Mouse (Mus musculus): ENCODE measurements around the gene Dusp5.

Gene Dusp5

DNA sequence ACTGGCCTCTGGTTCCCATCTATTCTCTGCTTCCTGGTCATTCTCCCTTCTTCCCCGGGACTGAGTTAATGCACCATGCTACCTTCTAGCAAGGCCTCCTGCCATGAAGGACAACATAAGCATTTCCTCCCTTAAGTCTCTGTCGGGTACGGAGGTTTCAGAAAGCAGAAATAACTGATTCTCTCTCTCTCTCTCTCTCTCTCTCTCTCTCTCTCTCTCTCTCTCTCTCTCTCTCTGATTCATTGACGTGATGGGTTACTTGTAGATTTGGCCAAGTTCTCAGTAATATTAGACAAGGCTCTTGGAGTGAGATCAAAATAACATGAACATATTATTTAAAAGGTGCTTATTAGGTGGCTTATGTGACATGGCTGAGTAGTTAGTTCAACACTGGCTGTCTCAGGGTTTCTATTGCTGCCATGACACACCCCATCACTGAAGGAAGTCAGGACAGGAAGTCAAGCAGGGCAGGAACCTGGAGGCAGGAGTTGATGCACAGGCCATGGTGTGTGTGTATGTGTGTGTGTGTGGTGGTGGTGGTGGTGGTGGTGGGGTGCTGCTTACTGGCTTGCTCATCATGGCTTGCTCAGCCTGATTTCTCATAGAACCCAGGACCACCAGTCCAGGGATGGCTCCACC lies 16.1 kb downstream of the Dusp5 start:
- DNase-seq (ENCODE audit: low read depth) = peak; percentile 75

DNA sequence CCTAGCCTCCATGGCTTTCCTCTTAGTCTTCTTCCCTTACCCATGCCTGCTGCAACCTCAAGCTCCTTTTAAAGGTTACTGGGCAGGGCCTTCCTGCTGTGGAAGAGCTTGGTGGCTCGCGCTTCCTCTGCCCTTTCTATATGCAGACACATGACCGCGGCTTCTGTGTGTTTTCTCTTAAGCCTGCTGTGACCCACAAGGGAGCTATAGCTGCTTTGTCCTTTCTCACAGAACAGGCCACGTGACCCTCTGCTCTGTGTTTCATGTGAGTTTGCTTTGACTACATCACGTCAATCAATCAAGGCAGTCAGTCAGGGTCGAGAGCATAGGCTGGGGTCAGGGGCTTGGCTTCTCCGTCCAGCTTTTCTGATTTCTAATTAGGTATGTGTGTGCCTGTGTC lies 18.7 kb downstream of the Dusp5 start:
- DNase-seq (ENCODE audit: low read depth) = peak; percentile 62

DNA sequence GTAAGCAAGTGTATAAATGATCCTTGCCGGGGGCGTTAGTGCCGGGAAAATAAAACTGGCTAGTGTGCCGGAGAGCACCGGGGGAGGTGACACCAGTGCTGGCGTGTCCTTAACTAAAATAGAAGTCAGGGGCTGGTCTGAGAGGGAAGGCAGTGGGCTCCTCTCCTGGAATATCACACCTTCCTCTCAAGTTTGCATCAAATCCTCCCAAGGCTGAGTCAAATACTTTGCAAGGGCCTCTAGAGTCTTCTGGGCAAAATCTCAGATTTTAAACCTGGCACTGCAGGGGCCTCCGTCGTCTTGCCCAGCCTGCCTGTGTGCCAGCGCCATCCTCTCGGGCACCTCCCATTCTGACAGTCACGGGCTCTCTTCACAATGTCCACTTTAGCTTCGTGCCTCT lies 22.1 kb downstream of the Dusp5 start:
- DNase-seq (ENCODE audit: low read depth) = no peak

DNA sequence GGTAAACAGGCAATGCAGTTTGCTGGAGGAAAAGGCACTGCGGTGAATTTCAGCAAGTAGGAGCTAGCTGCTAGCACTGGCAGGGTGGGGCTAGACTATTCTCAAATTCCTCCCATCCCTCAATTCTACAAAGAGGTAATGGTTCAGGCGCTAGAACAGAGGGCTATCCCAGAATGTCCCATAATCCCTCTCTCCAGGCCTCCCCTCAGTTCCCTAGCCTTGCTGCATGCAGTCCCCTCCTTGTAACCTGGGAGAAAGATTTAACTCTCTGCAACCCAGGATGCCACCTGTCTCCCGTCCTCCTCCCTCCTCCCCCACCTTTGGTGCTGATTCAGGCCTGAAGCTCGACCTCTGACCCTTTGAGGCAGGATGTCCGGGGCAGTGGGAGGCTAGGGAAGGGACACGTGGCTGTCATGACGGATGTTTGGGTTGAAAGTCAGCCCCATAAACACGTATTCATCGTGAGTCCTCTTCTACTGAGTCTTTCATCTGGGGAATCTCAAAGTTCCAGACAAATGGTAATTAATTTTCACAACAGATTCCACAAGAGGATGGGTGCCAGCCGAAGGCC lies 23.4 kb downstream of the Dusp5 start:
- DNase-seq (ENCODE audit: low read depth) = no peak

DNA sequence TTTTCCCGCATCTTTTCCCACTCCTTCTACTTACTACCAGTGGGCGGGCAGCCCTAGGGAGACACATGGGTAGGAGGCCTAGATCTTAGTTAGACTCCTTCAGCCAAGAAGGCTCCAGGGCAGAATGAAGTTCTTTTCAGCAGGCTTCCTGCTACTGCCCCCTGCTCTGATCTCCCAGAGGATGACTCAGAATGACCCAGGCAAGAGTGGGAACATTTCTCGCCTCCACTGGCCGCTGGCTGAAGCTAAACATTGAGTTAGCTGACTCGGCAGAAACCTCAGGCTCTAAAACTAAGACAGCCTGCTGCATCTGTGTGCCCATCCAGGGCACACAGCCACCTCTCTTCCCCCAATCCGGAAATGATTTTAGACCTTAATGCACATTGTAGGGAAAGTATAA lies 23.9 kb downstream of the Dusp5 start:
- DNase-seq (ENCODE audit: low read depth) = no peak

DNA sequence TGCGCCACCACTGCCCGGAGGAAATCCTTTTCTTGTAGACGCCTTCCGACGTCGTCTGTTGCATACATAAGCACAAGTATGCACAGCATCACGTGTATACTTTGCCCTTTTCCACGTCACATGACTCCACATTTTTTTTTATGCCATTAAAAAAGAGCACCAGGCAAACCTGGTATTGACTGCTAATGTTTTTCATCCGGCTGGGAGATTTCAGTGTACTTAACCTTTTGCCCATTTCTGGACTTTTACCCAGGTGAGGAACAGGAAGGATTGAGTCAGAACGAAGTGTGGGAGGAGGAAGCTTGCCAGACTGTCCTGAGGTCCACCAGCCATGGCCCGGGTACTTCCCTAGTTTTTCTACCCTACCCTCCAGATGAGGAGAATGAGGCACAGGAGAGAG lies 25.5 kb downstream of the Dusp5 start:
- no peak for DNase-seq (ENCODE audit: low read depth)

DNA sequence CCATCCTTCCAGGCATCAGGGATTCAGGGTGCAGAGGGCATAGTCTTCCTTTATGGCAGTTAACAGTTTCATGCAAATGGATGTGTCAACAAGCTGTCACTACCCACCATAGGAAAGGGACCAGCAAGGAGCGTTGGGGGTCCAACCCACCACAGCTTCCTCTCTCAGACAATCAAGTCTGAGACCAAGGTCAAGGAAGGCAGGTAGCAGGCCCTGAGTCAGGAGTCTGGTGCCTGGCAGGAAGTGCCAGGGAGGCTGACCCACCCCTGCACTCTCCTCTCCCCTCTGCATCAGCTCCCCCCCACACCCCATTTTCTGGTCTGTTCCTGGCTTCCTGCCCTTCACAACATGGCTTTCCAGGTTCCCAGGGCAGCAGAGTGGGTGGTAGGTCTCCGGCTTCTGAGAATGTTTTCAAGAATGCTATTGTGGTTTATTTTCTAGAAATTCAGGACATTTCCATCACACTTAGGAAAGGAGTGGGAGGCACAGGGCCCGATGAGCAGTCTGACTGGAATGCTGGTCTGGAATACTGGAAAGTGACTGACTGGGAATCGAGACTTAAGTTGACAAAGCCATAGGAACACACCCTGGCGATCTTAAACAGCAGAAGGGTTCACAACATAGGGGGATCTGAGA lies 26.2 kb downstream of the Dusp5 start:
- no peak for DNase-seq (ENCODE audit: low read depth)

DNA sequence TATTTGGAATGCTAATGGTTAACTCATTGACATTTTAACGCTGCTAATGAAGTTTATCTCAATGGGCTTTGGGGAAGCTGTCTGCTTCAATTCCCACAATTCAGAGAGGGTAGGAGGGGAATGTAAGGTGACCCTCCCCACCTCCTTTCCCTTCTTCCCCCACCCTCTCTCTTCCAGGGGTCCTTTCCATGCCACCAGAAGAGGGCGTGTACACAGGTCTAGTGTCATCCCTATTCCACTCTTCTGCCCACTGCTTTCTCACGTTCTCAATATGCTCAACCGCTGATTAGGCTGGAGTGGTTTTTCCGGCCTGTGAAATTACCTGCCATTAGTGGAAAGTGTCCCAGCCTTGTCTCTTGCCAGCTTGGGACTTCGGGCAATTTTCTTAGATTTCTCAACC lies 27.9 kb downstream of the Dusp5 start:
- no peak for DNase-seq (ENCODE audit: low read depth)

DNA sequence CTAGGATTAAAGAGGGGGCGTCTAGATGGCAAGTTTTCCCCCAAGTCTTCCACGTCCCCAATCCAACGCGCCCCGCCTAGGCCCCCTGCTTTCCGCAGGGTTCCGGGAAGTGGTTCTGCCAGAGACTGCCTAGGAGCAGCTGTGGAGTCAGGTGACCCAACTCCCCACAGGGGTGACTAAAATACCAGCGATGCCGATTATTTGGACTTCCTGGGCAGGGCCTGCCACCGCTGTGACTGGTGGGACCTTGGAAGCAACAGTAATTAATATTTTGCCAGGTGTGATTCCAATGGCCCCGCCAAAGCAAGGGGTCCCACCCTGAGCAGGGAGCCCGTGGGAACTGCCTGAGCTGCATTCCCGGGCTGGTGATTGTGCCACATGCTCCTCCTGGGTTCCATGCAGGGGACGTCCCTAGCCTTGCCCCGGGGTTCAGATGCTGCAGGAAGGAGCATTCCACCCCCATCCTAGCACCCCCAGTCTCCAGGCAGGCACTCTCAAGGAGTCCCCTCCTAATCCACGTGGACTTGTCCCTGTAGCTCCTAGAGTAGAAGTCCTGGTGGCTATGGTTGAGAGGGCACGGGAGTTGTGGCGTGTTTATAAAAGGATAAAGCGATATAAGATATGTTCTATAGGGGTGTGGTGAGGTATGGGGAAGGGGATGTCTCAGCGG lies 28.5 kb downstream of the Dusp5 start:
- DNase-seq (ENCODE audit: low read depth) = peak; percentile 46

DNA sequence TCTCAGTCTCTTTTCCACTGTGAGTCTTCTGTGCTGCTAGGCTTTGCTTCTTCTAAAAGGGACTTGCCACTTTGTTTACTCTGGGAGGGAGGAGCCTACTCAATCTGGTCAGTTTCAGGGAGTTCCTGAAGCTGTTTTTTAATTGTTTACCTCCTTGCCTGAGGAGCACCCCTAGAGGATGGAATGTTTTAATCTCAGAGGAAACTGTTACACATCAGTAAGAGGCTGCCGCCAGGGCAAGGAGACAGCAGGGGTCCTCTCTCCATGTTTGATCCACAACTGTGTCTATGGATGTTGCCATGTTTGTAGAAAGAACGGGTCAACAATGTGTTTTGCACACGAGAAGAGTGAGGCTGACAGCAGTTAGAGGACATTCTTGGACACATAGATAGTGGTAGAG lies 31.5 kb downstream of the Dusp5 start:
- no peak for DNase-seq (ENCODE audit: low read depth)

DNA sequence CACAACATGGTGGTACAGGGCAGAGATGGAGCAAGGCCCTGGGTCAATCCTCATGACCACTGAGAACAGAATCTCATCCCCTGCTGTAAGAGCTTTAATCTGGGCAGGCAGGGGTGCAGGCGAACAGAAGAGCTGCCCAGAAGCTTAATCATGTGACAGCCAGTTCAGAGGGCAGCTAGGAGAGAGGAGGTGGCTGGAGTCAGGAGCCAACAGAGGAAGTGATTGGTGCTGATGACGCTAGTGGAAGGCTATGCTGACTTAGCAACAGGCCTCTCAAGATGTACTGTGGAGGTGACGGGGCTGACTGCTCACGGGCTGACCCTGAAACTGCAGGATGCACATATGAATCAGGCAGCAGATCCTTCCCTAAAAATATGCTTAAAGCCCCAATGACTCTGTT lies 35.3 kb downstream of the Dusp5 start:
- DNase-seq (ENCODE audit: low read depth) = no peak

DNA sequence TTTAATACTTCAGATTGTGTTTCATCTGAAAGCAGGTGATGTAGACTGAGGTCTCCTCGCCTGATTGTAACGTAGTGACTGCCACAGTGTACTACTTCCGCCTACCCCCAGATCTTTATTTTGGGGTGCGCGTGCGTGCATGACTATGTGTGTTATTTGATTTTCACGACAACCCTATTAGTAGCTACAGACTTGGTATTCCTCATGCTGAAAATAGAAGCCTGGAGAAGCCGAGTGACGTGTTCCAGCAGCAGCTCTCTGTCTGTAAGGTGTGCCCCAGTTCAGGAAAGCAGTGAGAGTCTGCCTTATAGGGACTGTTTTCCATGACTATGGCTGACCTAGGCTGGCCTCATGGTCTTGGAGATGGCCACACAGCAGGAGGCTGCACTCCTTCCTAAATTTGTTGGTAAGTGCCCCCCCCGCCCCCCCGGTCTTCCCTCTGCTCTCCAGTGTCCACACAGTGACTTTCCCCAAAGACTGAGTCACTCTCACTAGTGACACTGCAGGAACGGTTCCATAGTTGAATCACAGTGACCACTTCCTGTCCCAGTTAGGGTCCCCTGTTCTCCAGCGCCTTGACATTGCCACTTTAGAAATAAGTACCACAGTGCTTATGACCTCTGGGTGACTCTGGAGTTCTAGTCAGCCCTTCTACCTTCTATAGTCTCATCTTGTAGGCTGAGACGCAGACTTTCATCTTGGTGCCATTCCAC lies 36.8 kb downstream of the Dusp5 start:
- no peak for DNase-seq (ENCODE audit: low read depth)

DNA sequence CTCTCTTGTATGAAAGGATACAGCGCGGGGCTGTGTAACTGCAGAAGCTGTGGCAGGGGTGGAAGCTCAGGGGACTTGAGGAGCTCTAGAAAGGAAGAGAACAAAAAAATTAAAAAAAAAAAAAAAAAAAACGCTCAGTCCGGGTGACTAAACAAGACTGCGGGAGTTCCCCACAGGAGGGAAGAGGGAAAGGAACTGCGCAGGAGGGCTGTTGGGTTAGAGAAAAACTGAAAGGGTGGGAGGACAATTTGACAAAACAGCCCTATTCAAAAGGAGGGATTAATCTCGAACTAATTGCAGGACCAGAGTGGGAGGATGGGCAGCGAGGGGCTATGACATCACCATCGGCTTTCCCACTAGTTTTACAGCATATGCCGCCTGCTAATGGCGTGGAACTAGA lies 39.0 kb downstream of the Dusp5 start:
- DNase-seq (ENCODE audit: low read depth) = no peak

DNA sequence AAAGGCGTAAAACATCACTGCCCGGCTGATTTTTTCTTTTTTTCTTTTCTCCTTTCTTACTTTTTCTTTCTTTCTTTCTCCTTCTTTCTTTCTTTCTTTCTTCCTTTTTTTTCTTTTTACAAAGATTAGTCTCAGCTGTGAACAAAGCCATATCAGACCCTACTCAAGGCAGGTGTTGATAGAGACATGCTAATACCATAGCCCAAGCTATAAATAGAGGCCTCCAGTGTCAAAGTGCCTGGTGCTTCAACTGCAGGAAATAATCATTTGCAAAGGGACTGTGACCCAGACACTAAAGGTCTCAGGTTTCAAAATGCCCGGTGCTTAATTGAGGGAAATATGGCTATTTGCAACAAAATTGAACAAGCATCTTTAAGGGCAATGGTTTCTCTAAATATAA lies 39.6 kb downstream of the Dusp5 start:
- DNase-seq (ENCODE audit: low read depth) = no peak

DNA sequence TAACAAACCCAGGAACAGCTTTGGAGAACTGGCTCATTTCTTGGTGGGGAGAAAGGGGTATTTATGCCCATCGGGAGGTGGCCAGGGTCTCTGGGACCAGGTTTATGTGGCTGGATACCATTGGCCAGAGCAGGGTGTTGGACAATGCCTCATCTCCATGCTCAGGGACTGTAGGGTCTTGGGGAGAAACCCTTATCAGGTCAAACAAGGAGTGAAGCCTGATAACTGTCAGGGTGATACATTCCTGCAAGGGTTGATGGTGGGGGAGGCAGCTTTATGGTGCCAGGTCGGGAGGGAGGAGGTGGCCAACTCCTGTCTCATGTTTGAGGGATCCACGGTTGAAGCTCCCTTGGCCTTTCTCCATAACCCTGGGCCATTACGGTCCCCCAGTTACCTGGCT lies 42.1 kb downstream of the Dusp5 start:
- DNase-seq (ENCODE audit: low read depth) = no peak

DNA sequence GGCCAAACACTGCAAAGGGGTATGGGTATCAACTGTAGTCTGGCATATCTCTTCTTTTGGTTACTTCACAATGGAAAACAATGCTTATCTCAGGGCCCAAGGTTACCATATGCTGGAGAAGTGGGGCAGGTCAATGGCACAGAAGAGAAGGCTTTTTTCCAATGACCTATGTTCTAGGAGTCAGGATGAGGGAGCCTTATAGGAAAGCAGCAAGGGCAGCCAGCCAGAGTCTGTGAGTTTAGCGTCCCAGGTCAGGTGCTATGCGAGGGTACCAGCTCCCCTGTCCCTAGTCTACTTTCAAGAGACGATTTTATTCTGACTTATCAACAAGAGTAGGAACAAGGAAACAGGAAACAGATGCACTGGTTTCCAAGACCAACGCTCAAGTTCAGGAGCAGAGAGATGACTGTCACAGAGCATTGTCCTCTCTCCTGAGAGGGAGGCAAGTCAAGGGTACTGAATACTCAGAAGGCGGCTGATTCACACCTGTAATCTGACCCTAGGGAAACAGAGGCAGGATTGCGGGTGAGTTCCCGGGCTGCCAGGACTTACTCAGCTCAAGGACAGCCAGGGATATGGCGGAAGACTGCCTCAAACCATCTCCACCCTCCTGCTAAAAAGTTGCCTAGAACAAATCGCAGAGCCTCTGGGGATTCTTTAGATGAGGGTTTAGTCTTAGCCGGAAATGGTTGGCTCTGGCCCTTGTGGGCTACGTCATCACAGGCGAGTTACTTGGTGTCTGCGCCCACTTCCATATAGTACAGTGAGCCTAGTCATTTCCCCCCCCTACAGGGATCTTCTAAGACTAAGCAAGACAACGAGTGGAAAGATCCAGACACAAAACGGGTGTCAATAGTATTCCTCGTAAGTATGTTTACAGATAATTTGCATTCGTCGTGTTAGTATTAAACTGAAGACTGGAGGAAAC lies 42.9 kb downstream of the Dusp5 start:
- DNase-seq (ENCODE audit: low read depth) = peak; percentile 51

DNA sequence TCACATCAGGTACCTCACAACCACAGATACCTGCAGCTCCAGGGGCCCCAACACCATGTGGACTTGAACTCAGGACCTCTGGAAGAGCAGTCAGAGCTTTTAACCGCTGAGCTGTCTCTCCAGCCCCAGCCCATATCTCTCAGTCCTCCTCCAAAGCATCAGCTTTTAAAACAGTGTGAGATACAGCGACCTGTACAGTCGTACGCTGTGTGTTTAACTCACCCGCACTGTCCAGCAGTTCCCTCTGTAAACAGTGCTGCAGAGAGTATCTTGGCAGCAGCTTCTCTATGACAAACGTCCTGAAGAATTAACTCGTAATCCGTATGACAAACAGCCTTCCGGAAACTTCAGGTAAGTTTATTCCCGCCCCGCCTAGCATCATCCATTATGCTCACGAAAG lies 43.7 kb downstream of the Dusp5 start:
- DNase-seq (ENCODE audit: low read depth) = no peak

DNA sequence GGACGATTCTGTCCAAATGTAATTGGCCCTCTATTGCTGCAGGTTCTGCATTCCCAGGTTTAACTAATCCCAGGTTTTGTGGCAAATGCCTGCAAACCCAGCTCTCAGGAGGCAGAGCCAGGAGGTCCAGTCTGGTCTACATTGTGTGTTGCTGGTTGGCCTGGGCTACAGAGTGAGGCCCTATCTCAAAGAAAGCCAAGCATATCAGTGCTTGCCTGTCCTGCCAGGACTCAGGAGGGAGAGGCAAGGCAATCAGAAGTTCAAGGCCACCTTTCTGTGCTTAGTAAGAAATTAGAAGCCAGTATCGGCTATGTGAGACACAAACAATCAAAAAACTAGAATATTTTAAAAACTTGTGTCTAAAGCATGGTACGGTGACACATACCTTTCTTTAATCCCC lies 44.2 kb downstream of the Dusp5 start:
- DNase-seq (ENCODE audit: low read depth) = no peak

DNA sequence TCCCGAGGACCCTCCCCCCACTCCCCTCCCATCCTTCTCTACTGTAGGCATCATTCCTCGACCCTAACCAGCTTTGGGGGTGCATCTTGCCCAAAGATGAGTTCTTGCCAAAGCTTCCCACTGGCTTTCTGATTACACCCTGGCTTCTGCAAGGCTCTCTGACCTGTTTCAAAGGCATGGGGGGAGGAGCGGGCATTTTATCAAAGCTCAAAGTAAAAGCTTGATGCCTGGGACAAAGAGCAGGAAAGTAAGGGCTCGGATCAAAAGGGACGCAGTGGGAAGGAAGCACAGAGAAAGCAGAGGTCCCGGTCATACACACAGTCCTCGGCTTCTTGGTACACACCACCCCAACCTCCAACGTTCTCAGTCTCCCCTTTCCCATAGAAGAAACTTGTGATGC lies 45.2 kb downstream of the Dusp5 start:
- DNase-seq (ENCODE audit: low read depth) = no peak

DNA sequence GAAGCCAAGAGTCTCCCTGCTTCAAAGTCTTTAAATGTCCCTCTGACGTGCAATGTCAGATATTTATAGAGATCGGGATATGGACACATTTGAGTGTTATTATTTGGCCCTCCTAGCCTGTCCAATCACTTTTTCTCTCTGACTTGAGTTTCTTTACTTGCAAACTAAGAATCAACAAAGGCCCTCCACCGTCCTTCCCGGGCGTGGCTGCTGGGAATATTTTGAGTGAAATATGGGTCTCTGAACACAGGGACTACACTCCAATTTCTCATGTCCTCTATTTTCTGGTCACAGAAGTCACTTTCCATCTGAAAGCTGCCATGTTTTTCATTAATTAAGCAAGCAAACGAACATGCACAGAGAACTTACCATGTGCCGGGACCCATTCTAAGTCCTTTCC lies 45.6 kb downstream of the Dusp5 start:
- no peak for DNase-seq (ENCODE audit: low read depth)

DNA sequence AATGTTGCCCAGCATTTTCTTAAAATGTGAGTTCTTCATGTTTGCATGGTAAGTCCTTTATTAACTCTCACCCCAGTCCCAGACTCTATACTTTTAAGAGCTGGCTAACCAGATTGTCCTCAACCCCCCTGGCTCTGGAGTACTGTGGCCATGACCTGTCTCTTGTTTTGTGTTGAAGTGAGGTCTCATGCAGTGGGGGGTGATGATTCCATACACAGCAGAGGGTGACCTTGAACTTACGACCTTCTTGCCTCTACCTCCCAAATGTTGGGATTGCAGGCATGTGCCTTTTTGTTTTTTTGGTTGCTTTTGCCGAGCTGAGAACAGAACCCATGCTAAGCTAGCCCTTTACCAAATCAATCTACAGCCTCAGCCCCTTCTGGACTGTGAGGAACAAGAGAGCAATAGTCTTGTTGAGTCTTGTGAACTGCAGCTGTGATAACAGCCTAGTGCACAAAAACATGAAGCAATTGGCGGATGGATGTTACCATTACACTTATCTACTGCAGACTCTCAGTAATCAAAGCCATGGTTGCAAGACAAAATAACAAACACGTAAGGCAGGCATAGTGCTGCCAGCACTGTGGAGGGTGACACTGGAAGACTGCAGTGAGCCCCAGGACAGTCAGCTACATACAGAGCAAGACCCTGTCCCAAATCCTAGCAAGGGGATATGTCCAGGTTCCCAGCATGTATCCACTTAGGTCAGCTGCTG lies 46.5 kb downstream of the Dusp5 start:
- DNase-seq (ENCODE audit: low read depth) = no peak
